Mouse (Mus musculus) midbrain, embryonic 16.5 days (tissue): ENCODE results near the gene Otogl. TPM values are rescaled to one million over a fixed set of nuclear protein-coding genes. Genes with fewer than 3 reads are reported as not detected.

Source experiments
- ATAC-seq: fragments of 200-750 bp; cut with Nextera tagmentation; 2 replicates; pipeline ENCODE4 v1.8.0; 2017; ENCODE audit warnings: moderate TSS enrichment
- H3K27ac ChIP-seq: fragments of 300-500 bp; sonication (generic); 2 replicates; pipeline ENCODE4 v1.5.1; 2014; ENCODE audit warnings: mild to moderate bottlenecking, low read length, mixed read lengths
- H3K27me3 ChIP-seq: fragments of 300-500 bp; sonication (generic); 2 replicates; pipeline ENCODE4 v1.6.1; 2014; ENCODE audit warnings: low read depth, low read length, mixed read lengths; ENCODE audit not compliant: control insufficient read depth, insufficient read depth
- H3K36me3 ChIP-seq: fragments of 300-500 bp; sonication (generic); 2 replicates; pipeline ENCODE4 v1.6.1; 2014; ENCODE audit warnings: mild to moderate bottlenecking, low read length, moderate library complexity, mixed read lengths; ENCODE audit not compliant: control insufficient read depth, insufficient read depth
- H3K4me1 ChIP-seq: fragments of 300-500 bp; sonication (generic); 2 replicates; pipeline ENCODE4 v1.6.1; 2014; ENCODE audit warnings: mild to moderate bottlenecking, low read length, mixed read lengths; ENCODE audit not compliant: control insufficient read depth, insufficient read depth
- H3K4me2 ChIP-seq: fragments of 300-500 bp; sonication (generic); 2 replicates; pipeline ENCODE4 v1.6.1; 2014; ENCODE audit warnings: mild to moderate bottlenecking, low read length, mixed read lengths
- H3K4me3 ChIP-seq: fragments of 300-500 bp; sonication (generic); 2 replicates; pipeline ENCODE4 v1.5.1; 2014; ENCODE audit warnings: low read depth, mild to moderate bottlenecking, low read length, moderate library complexity, mixed read lengths
- H3K9ac ChIP-seq: fragments of 300-500 bp; sonication (generic); 2 replicates; pipeline ENCODE4 v1.6.1; 2014; ENCODE audit warnings: low read depth, low read length, mixed read lengths
- H3K9me3 ChIP-seq: fragments of 300-500 bp; sonication (generic); replicated peaks from 2 replicates; pipeline ENCODE4 v1.6.1; 2014; ENCODE audit warnings: mild to moderate bottlenecking, low read length, mixed read lengths; ENCODE audit not compliant: control insufficient read depth, poor library complexity, severe bottlenecking
- WGBS: fragments of 180-500 bp; shearing (Covaris S2); extraction: QIAGEN DNeasy Blood & Tissue Kit; methylation state at CpG from one replicate; pipeline ENCODE4 v1.1.7; 2014; 5-methylcytosine and 5-hydroxymethylcytosine counted together
- polyA plus RNA-seq: library from polyadenylated mRNA; unstranded; fragments of >200 nt; fragmentation: Nextera tagmentation; extraction: Ambion mirVana; gene quantifications from 2 replicates; pipeline ENCODE4 v1.2.1, GENCODE M21; 2015

Gene Otogl
- polyA plus RNA-seq, 1 experiment from 2014 or later: 0.04 TPM

DNA sequence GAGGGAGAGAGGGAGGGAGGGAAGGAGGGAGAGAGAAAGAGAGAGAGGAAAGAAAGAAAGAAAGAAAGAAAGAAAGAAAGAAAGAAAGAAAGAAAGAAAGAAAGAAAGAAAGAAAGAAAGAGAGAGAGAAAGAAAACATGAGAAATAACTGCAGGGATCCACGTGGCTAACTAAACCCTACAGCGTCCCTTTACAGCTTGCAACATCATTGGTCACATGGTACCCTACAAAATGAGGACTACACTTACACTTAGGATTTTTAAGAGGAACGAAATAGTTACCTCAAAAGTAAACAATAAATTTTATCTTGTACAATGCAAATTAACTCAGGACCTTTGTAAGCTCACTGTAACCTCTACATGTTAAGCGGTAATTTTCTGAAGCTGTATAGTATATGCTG, 15.8 kb downstream of the Otogl start:
- 90% methylated on average over 4 of the region's 4 CpGs for WGBS
- H3K27ac ChIP-seq: no peak overlapping the region
- H3K9ac ChIP-seq: no peak overlapping the region
- no peak for ATAC-seq
- H3K9me3 ChIP-seq: no peaks in the 10 kb centered on the region
- H3K4me3 ChIP-seq: no peak overlapping the region
- H3K4me1 ChIP-seq: no peaks in the 10 kb centered on the region
- H3K4me2 ChIP-seq: no peak overlapping the region
- H3K36me3 ChIP-seq: no peaks in the 10 kb centered on the region
- no peaks in the 10 kb centered on the region for H3K27me3 ChIP-seq

DNA sequence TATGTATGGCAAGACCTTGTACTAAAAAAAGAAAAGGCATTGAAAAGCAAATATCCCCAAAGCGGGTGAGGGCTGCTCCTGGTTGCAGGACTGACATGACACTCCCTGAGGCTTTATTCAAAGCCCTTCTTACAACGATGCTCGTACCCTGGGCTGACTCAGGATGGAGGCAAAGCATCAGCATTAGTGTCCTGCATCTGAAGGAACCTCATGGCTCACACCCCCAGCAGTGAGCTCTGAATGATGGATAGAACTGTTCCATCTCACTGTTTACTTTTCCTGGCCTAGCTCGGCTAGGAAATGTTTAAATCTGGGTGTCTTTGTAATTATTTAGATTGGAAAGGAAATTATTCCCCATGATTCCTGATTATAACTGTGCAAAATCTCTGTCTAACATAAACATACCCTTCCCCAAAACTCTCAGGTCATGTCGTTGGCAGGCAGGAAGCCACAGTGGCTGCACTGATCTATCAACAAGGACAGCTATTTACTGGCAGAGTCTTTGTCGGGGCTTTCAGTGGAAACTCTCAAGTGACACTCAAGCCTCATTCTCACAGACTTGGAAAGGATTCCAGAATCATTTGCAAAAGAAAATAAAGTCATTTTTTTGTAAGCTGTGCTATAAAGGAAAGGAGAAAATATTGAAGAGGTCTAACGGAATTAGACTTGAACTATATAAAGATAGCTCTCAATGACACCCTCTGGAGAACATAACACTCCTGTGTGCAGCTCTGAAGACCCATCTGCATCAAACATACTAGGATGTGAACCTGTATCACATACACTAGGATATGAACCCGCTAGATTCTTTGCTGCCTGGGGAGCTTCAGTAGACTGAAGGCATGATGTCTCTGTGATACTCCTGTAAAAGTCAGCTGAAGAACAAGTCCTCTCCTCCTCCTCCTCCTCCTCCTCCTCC, 17.0 kb downstream of the Otogl start:
- Histone ChIP-seq H3K4me1 (no peaks in the 10 kb centered on the region), H3K36me3 (no peaks in the 10 kb centered on the region), H3K27ac (no peak overlapping the region), H3K9ac (no peak overlapping the region), H3K27me3 (no peaks in the 10 kb centered on the region), H3K4me3 (no peak overlapping the region), H3K9me3 (no peaks in the 10 kb centered on the region), H3K4me2 (no peak overlapping the region)
- ATAC-seq: no peak
- 65% methylated on average over 8 of the region's 8 CpGs for WGBS

DNA sequence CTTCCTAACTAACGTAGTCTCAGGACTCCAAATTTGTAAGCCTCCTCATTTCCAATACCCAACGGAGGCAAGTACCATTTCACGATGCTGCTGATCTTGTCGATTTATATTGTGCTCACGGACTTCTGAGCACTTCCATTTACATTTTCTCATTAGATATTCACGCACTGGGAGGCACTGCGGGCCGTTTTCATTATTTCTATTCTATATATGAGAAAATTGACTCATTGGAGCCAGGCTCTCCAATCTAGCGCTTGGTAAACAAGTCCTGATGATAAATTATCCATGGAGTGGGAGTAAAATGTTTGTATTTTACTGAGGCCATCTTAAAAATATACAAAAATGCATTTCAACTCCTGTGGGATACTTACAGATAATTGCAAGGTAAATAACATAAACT, 21.5 kb downstream of the Otogl start:
- Histone ChIP-seq H3K4me1 (no peaks in the 10 kb centered on the region), H3K36me3 (no peaks in the 10 kb centered on the region), H3K27ac (no peak overlapping the region), H3K27me3 (no peaks in the 10 kb centered on the region), H3K4me2 (no peak overlapping the region), H3K9me3 (no peaks in the 10 kb centered on the region), H3K4me3 (no peak overlapping the region), H3K9ac (no peak overlapping the region)
- WGBS: 62% methylated on average over 9 of the region's 9 CpGs
- no peak for ATAC-seq

DNA sequence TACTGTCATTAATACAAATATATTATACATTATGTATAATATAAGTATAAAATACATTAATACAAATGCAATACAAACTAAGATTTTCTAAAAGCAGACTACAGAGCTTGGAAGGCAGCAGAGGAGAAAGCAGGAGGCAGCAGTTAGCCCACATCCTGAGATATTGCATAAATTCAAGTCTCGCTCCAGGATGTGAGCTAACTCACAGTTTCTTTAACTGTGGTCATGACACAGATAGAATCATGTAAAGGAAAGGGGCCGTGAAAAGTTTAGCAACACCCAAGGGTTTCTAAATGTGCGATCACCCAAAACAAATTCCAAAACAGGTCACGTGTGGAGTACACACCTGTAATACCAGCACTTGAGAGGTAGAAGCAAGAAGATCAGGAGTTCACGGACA, 39.4 kb downstream of the Otogl start:
- Histone ChIP-seq H3K9ac (no peak overlapping the region), H3K9me3 (no peaks in the 10 kb centered on the region), H3K4me2 (no peak overlapping the region), H3K4me3 (no peak overlapping the region), H3K4me1 (no peaks in the 10 kb centered on the region), H3K27me3 (no peaks in the 10 kb centered on the region), H3K36me3 (no peaks in the 10 kb centered on the region), H3K27ac (no peak overlapping the region)
- no peak for ATAC-seq
- 95% methylated on average over 5 of the region's 5 CpGs for WGBS

DNA sequence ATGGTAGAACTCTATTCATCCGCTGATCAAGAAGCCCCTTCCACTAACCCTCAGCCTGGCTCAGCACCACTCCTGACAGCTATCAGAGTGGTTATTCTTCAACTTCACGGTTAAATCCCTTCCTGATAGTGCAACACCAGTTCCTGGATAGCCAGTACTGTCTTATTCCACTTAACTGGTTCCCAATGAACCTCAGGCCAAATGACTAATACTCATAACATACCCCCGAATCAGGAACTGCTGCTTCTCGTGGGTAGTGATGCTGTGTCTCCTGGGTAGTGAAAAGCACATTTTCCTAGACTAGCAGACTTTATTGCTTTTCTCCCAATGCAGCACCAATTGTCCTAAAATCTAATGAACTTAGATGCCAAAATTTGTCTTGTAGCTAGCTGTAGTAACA, 39.8 kb downstream of the Otogl start:
- H3K27ac ChIP-seq: no peak overlapping the region
- H3K9me3 ChIP-seq: no peaks in the 10 kb centered on the region
- WGBS: 88% methylated on average over 4 of the region's 4 CpGs
- no peak for ATAC-seq
- H3K4me3 ChIP-seq: no peak overlapping the region
- no peak overlapping the region for H3K9ac ChIP-seq
- no peaks in the 10 kb centered on the region for H3K4me1 ChIP-seq
- H3K4me2 ChIP-seq: no peak overlapping the region
- H3K27me3 ChIP-seq: no peaks in the 10 kb centered on the region
- H3K36me3 ChIP-seq: no peaks in the 10 kb centered on the region

DNA sequence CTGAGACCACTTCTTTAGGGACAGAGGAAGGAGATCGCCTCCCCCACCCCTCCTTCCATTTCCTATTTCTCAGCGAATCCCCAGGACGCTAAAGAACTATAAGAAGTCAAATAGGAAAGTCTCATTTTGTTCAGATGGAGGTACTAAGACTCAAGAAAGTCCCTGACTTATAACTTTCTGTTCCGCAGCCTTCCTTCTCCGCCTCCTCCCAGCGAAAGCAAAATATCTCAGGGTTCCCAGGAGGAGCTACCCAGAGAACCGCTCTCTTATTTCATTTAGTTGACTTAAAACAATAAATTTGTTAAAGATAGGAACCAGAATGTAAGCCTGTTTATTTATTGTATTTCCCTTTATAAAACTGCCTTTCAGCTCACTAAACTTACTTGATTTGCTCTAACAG, 41.4 kb downstream of the Otogl start:
- no peak overlapping the region for H3K9ac ChIP-seq
- no peaks in the 10 kb centered on the region for H3K4me1 ChIP-seq
- WGBS: 73% methylated on average over 7 of the region's 7 CpGs
- no peaks in the 10 kb centered on the region for H3K36me3 ChIP-seq
- no peak for ATAC-seq
- no peaks in the 10 kb centered on the region for H3K27me3 ChIP-seq
- no peaks in the 10 kb centered on the region for H3K9me3 ChIP-seq
- no peak overlapping the region for H3K27ac ChIP-seq
- no peak overlapping the region for H3K4me2 ChIP-seq
- no peak overlapping the region for H3K4me3 ChIP-seq

DNA sequence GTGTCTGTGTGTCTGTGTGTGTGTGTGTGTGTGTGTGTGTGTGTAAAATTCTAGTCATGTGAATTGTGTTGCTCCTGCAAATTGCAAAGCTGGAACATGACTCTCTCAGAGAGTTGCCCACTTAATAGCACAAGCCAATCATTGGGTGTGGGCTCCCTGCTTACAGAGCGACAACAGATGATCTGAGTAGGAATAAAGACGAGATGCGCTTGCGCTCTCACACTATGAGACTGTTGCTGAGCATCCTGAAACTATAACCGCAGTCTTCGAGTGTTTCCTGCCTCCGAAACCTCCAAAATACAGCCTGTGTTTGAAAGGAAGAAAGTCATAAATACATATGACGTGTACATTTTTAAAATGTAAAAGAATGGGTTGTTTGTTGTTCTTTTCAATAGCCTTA, 43.0 kb downstream of the Otogl start:
- ATAC-seq: no peak
- no peak overlapping the region for H3K27ac ChIP-seq
- no peak overlapping the region for H3K4me2 ChIP-seq
- H3K4me1 ChIP-seq: no peaks in the 10 kb centered on the region
- no peak overlapping the region for H3K9ac ChIP-seq
- no peak overlapping the region for H3K4me3 ChIP-seq
- no peaks in the 10 kb centered on the region for H3K36me3 ChIP-seq
- H3K27me3 ChIP-seq: no peaks in the 10 kb centered on the region
- no peaks in the 10 kb centered on the region for H3K9me3 ChIP-seq
- 95% methylated on average over 8 of the region's 8 CpGs for WGBS

DNA sequence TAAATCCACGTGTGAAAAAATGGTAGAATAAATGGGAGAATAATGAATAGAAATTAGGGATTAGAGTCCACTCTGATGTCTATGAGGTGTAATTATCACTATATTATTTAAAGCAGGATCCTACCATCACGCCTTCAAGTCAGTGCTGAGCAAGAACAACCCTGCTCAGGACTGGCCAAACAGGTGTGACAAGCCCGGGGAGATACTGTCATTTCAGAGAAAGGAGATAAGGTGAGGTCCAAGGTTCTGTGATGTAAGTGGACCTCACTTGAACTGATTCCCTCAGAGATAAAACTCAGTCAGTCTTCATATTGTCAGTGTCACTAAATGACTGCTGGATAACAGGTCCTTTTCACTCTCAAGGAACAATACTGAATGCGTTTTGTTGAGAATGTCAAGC, 44.5 kb downstream of the Otogl start:
- 77% methylated on average over 4 of the region's 4 CpGs for WGBS
- Histone ChIP-seq H3K4me3 (no peak overlapping the region), H3K4me2 (no peak overlapping the region), H3K4me1 (no peaks in the 10 kb centered on the region), H3K27me3 (no peaks in the 10 kb centered on the region), H3K27ac (no peak overlapping the region), H3K9me3 (no peaks in the 10 kb centered on the region), H3K9ac (no peak overlapping the region), H3K36me3 (no peaks in the 10 kb centered on the region)
- no peak for ATAC-seq

DNA sequence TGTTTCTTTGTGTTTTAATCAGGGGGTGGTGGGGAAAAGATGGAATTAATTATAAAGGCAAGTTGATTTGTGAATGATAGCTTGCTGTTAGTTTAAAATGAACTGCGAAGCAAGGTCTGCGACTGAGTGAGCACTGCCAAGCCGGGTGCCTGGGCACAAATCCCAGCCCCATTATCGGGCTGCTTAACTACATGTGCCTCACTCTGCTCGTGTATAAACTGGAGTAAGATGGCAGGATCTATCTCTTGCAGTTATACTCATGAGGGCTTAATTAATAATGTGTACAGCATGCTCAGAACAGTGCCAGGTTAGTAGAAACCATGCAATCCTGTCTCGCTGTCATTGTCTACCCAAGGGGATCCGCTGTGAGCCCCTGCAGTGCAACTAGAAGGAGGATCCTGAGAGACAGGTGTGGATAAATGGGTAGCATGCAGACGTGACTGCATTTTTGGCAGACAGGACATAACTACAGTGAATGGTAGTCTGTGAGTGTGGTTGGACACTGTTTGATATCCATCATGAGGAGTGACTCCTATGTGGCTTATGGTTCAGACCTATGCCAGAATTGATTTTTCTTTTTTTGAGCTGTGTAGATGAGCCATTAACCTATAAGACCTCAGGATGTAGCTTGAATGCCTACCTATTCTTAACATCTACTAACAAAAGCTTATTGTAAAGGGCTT, 51.6 kb downstream of the Otogl start:
- Histone ChIP-seq H3K9ac (no peak overlapping the region), H3K9me3 (no peaks in the 10 kb centered on the region), H3K27ac (no peak overlapping the region), H3K4me3 (no peak overlapping the region), H3K36me3 (no peaks in the 10 kb centered on the region), H3K4me1 (no peaks in the 10 kb centered on the region), H3K4me2 (no peak overlapping the region), H3K27me3 (no peaks in the 10 kb centered on the region)
- peak; percentile 56; the same call in 1 of the 2 replicates for ATAC-seq
- WGBS: 81% methylated on average over 8 of the region's 8 CpGs
